30 mouse cellular contexts compared by ENCODE assay signal in the genomic region with DNA sequence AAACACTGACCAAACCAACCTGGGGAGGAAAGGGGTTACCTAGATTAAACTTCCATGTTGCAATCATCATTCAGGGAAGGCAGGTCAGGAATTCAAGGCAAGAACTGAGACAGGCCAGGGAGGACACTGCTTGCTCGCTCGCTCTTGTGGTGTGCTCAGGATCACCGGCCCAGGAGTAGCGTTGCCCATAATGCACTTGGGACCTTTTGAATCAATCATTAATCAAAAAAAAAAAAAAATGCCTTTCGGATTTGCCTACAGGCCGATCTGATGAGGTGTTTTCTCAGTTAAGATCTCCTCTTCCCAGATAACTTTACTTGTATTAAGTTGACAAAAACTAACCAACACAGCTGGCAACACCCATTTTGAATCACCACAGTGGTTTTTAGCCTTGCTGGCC. TPM values are rescaled to one million over a fixed set of nuclear protein-coding genes. Genes with fewer than 3 reads are reported as not detected.
DNase-seq lines count a peak whose midpoint lies in the region; ATAC-seq and TF ChIP-seq lines count a peak whose summit lies in the region.
"Had no signal": no experiment of that assay in that cellular context is flagged by ENCODE, and none has a peak within 500 bp of the region (broad histone marks: within the 10 kb centered on the region; RNA-seq: fewer than 3 reads in every experiment).

No protein-coding gene starts in this region.

- peak overlapping the region; percentile 49; the same call in 1 of the 2 replicates for H3K27ac ChIP-seq in kidney, adult 2 months (ENCODE audit: insufficient read depth, low read depth, low read length)
- H3K27ac ChIP-seq in kidney, embryonic 16.5 days (ENCODE audit: low read length): no peak overlapping the region
- peak overlapping the region; percentile 67 for H3K27ac ChIP-seq in CH12.LX (ENCODE audit: insufficient read depth, low read depth)
- H3K27ac ChIP-seq: embryonic facial prominence, embryonic 12.5 days; embryonic facial prominence, embryonic 15.5 days; gastrocnemius, adult 2 months; heart, embryonic 10.5 days; heart, embryonic 13.5 days; hindbrain, embryonic 15.5 days had no signal

- TF ChIP-seq RAD21 in CH12.LX (IDR thresholded peaks at IDR 0.05; ENCODE audit: low read depth, low read length): no peak

- no peak overlapping the region for H3K4me3 ChIP-seq in kidney, adult 2 months (ENCODE audit: insufficient read depth, low read depth, low read length)
- no peak overlapping the region for H3K4me3 ChIP-seq in kidney, embryonic 16.5 days (ENCODE audit: low read length)
- peak overlapping the region; percentile 25 to 26 (median 26) for H3K4me3 ChIP-seq in CH12.LX (replicated peaks in 1 of 3; ENCODE audit: low read depth in 2 of 3, low read length in 2 of 3, poor library complexity in 1 of 3)
- H3K4me3 ChIP-seq: embryonic facial prominence, embryonic 12.5 days; embryonic facial prominence, embryonic 15.5 days; gastrocnemius, adult 2 months; heart, embryonic 10.5 days; heart, embryonic 13.5 days; hindbrain, embryonic 15.5 days had no signal

- H3K4me1 ChIP-seq in kidney, adult 2 months (ENCODE audit: control insufficient read depth, insufficient read depth, low read length): peaks cover 5% of the 10 kb centered on the region; the same call in 1 of the 2 replicates
- no peaks in the 10 kb centered on the region for H3K4me1 ChIP-seq in kidney, embryonic 16.5 days (ENCODE audit: insufficient read depth, low read length)
- H3K4me1 ChIP-seq in CH12.LX (ENCODE audit: control insufficient read depth in 1 of 2, insufficient read depth in 2 of 2): peaks cover 13 to 48% of the 10 kb centered on the region in 2 experiments
- H3K4me1 ChIP-seq: embryonic facial prominence, embryonic 12.5 days; embryonic facial prominence, embryonic 15.5 days; heart, embryonic 10.5 days; hindbrain, embryonic 15.5 days had no signal

- ATAC-seq in kidney, embryonic 16.5 days (ENCODE audit: low FRiP score, low TSS enrichment): no peak
- ATAC-seq: forebrain, embryonic 14.5 days; forebrain, postnatal 0 days had no signal

- no peak overlapping the region for H3K4me2 ChIP-seq in kidney, embryonic 16.5 days (replicated peaks; ENCODE audit: low read depth, low read length)
- H3K4me2 ChIP-seq in CH12.LX (ENCODE audit: insufficient read depth, low read depth, poor library complexity, severe bottlenecking): peak overlapping the region; percentile 52
- H3K4me2 ChIP-seq: embryonic facial prominence, embryonic 12.5 days; embryonic facial prominence, embryonic 15.5 days; heart, embryonic 13.5 days; hindbrain, embryonic 15.5 days had no signal

- no peak for TF ChIP-seq POLR2A in kidney, adult 2 months (IDR thresholded peaks at IDR 0.05; ENCODE audit: low read depth, low read length)
- no peak; the same call in 1 of the 2 replicates for TF ChIP-seq POLR2A in CH12.LX (IDR thresholded peaks at IDR 0.05; ENCODE audit: low read depth, low read length)

- WGBS in kidney, adult 2 months: 56% methylated on average over 6 of the region's 6 CpGs
- WGBS in kidney, embryonic 16.5 days: 80% methylated on average over 6 of the region's 6 CpGs

- in situ Hi-C loops in CH12.LX (cut with MboI; ENCODE audit: low pct_ligation_motif_present, low pct_unique_long_range_greater_than_20kb, low sequenced_read_pairs): no loop called here

- H3K79me2 ChIP-seq in CH12.LX (replicated peaks; ENCODE audit: control insufficient read depth, extremely low read depth, insufficient read depth, poor library complexity, severe bottlenecking): peaks cover 77% of the 10 kb centered on the region

- H3K36me3 ChIP-seq in kidney, adult 2 months (ENCODE audit: control insufficient read depth, insufficient read depth, low read length): no peaks in the 10 kb centered on the region
- no peaks in the 10 kb centered on the region for H3K36me3 ChIP-seq in kidney, embryonic 16.5 days (ENCODE audit: insufficient read depth, low read length)
- H3K36me3 ChIP-seq in CH12.LX (replicated peaks in 1 of 2; ENCODE audit: control insufficient read depth in 1 of 2, insufficient read depth in 1 of 2, low read length in 1 of 2): peaks cover 10 to 24% of the 10 kb centered on the region in 2 experiments
- H3K36me3 ChIP-seq: embryonic facial prominence, embryonic 12.5 days; embryonic facial prominence, embryonic 15.5 days; heart, embryonic 10.5 days; heart, embryonic 13.5 days; hindbrain, embryonic 15.5 days had no signal

- TF ChIP-seq EP300 in CH12.LX (IDR thresholded peaks at IDR 0.05; ENCODE audit: low read length): no peak

- no peak for TF ChIP-seq CTCF in kidney, adult 2 months (conservative IDR thresholded peaks at IDR 0.05; ENCODE audit: insufficient read depth, insufficient read length, low read depth, low read length)
- TF ChIP-seq CTCF in CH12.LX (conservative IDR thresholded peaks at IDR 0.05 in 1 of 2, IDR thresholded peaks at IDR 0.05 in 1 of 2; ENCODE audit: low read depth in 2 of 2, low read length in 2 of 2): no peak

- no peak overlapping the region for H3K9ac ChIP-seq in kidney, embryonic 16.5 days (replicated peaks; ENCODE audit: low read length)
- peak overlapping the region; percentile 81 for H3K9ac ChIP-seq in CH12.LX (ENCODE audit: insufficient read depth, low read depth)
- H3K9ac ChIP-seq: embryonic facial prominence, embryonic 12.5 days; embryonic facial prominence, embryonic 15.5 days; forebrain, postnatal 0 days; heart, embryonic 13.5 days; hindbrain, embryonic 15.5 days had no signal

- no peaks in the 10 kb centered on the region for H3K9me3 ChIP-seq in kidney, embryonic 16.5 days (ENCODE audit: low read length)
- no peaks in the 10 kb centered on the region for H3K9me3 ChIP-seq in CH12.LX (replicated peaks; ENCODE audit: low read length)
- H3K9me3 ChIP-seq: embryonic facial prominence, embryonic 12.5 days; embryonic facial prominence, embryonic 15.5 days; heart, embryonic 10.5 days; heart, embryonic 13.5 days; hindbrain, embryonic 15.5 days had no signal

- dilution Hi-C loops in CH12.LX (cut with MboI; ENCODE audit: extremely low pct_ligation_motif_present, extremely low pct_unique_long_range_greater_than_20kb, low sequenced_read_pairs): no loop called here

- DNase-seq in heart, adult 11 months: peak; percentile 48
- no peak for DNase-seq in heart, adult 8-10 months (ENCODE audit: low spot score)
- peak; percentile 68 for DNase-seq in kidney, adult 2 months
- no peak for DNase-seq in CH12.LX (ENCODE audit: extremely low read depth)
- peak; percentile 25 to 57 for DNase-seq in kidney, postnatal 25 days
- no peak for DNase-seq in spleen, postnatal 14 days (ENCODE audit: low spot score in 2 of 2)
- DNase-seq in thymus, postnatal 0 days (ENCODE audit: low spot score): no peak
- DNase-seq: adrenal gland, adult 2 months; adrenal gland, postnatal 14 days; cerebellum, adult 11 months; cerebellum, adult 2 months; cerebellum, adult 9-11 months; cerebellum, postnatal 25 days; forebrain, postnatal 0 days; gastrocnemius, adult 2 months; gastrocnemius, postnatal 14 days; heart, adult 18-20 months; heart, postnatal 14 days; heart, postnatal 4 days had no signal

- no peaks in the 10 kb centered on the region for H3K27me3 ChIP-seq in kidney, adult 2 months (replicated peaks; ENCODE audit: control insufficient read depth, insufficient read depth, low read length)
- no peaks in the 10 kb centered on the region for H3K27me3 ChIP-seq in kidney, embryonic 16.5 days (ENCODE audit: insufficient read depth, low read length)
- no peaks in the 10 kb centered on the region for H3K27me3 ChIP-seq in CH12.LX (replicated peaks)
- H3K27me3 ChIP-seq: embryonic facial prominence, embryonic 12.5 days; embryonic facial prominence, embryonic 15.5 days; heart, embryonic 13.5 days; hindbrain, embryonic 15.5 days had no signal

RNA-seq across cellular contexts. Expression of a gene that starts 4.6 kb away (rescaled TPM):
- total RNA-seq in heart, adult 8-10 months (2022): under 1 TPM; 0.24 to 0.92 (median 0.50) TPM
- polyA plus RNA-seq in kidney, adult 2 months (2012; rRNA removed): 1.8 and 2.3 TPM in 2 replicates
- 0.80 and 0.82 TPM in 2 replicates for polyA plus RNA-seq in kidney, embryonic 16.5 days (2015; fragmentation: Nextera tagmentation; extraction: Ambion mirVana)
- total RNA-seq in CH12.LX (2012; rRNA removed): 21.9 and 26.7 TPM in 2 replicates
- total RNA-seq in CH12.LX (2014; rRNA removed): 46.9 and 49.7 TPM in 2 replicates
- polyA plus RNA-seq in CH12.LX (2012; ENCODE audit: insufficient read length, low read depth): 67.9 and 90.9 TPM in 2 replicates
- 59.5 and 64.6 TPM in 2 replicates for polyA plus RNA-seq in thymus, postnatal 0 days (2015; fragmentation: Nextera tagmentation; extraction: Ambion mirVana)
- total RNA-seq: MEL had no signal
- polyA plus RNA-seq: hindbrain, embryonic 11.5 days had no signal

RNA-seq across cellular contexts. Expression of a gene that starts 31.8 kb away (rescaled TPM):
- total RNA-seq in heart, adult 8-10 months (2022): not detected
- polyA plus RNA-seq in kidney, adult 2 months (2012; rRNA removed): 0.17 TPM in 1 of 2 replicates, not detected in the other
- 0.14 TPM in 1 of 2 replicates, not detected in the other for polyA plus RNA-seq in kidney, embryonic 16.5 days (2015; fragmentation: Nextera tagmentation; extraction: Ambion mirVana)
- total RNA-seq in CH12.LX (2012; rRNA removed): 12.2 and 19.3 TPM in 2 replicates
- 22.4 and 23.0 TPM in 2 replicates for total RNA-seq in CH12.LX (2014; rRNA removed)
- 24.8 and 24.9 TPM in 2 replicates for polyA plus RNA-seq in CH12.LX (2012; ENCODE audit: insufficient read length, low read depth)
- polyA plus RNA-seq in thymus, postnatal 0 days (2015; fragmentation: Nextera tagmentation; extraction: Ambion mirVana): 1.1 and 2.4 TPM in 2 replicates
- total RNA-seq: adrenal gland, adult 2 months; forebrain, postnatal 0 days; heart, adult 18-20 months; heart, postnatal 14 days; heart, postnatal 4 days; MEL had no signal
- polyA plus RNA-seq: adrenal gland, adult 2 months; embryonic facial prominence, embryonic 12.5 days; embryonic facial prominence, embryonic 15.5 days; forebrain, embryonic 14.5 days; forebrain, postnatal 0 days; heart, embryonic 13.5 days had no signal

RNA-seq across cellular contexts. Expression of a gene that starts 49.7 kb away (rescaled TPM):
- total RNA-seq in heart, adult 8-10 months (2022): 1 to 10 TPM; 5.6 to 8.1 (median 7.0) TPM
- 2.4 and 2.5 TPM in 2 replicates for polyA plus RNA-seq in kidney, adult 2 months (2012; rRNA removed)
- polyA plus RNA-seq in kidney, embryonic 16.5 days (2015; fragmentation: Nextera tagmentation; extraction: Ambion mirVana): 8.9 TPM in 2 replicates
- total RNA-seq in CH12.LX (2012; rRNA removed) (13.0 and 13.4 TPM in 2 replicates), CH12.LX (2014; rRNA removed) (19.6 and 23.5 TPM in 2 replicates)
- polyA plus RNA-seq in CH12.LX (2012; ENCODE audit: insufficient read length, low read depth): 13.8 and 14.5 TPM in 2 replicates
- polyA plus RNA-seq in thymus, postnatal 0 days (2015; fragmentation: Nextera tagmentation; extraction: Ambion mirVana): 18.6 and 22.2 TPM in 2 replicates

RNA-seq across cellular contexts. Expression of a gene that starts 54.8 kb away (rescaled TPM):
- total RNA-seq in heart, adult 8-10 months (2022): not detected
- 0.14 TPM in 2 replicates for polyA plus RNA-seq in kidney, adult 2 months (2012; rRNA removed)
- 0.11 TPM in 1 of 2 replicates, not detected in the other for polyA plus RNA-seq in kidney, embryonic 16.5 days (2015; fragmentation: Nextera tagmentation; extraction: Ambion mirVana)
- total RNA-seq in CH12.LX (2012; rRNA removed) (3.1 and 4.3 TPM in 2 replicates), CH12.LX (2014; rRNA removed) (0.91 and 1.6 TPM in 2 replicates)
- not detected in 2 replicates for polyA plus RNA-seq in CH12.LX (2012; ENCODE audit: insufficient read length, low read depth)
- polyA plus RNA-seq in thymus, postnatal 0 days (2015; fragmentation: Nextera tagmentation; extraction: Ambion mirVana): 0.19 and 0.29 TPM in 2 replicates
- total RNA-seq: adrenal gland, postnatal 14 days; adrenal gland, postnatal 4 days; common myeloid progenitor, adult 5-6 weeks had no signal
- polyA plus RNA-seq: adrenal gland, adult 2 months; heart, embryonic 10.5 days had no signal

RNA-seq across cellular contexts. Expression of a gene that starts 54.9 kb away (rescaled TPM):
- total RNA-seq in heart, adult 8-10 months (2022): 10 to 100 TPM; 14.0 to 16.6 (median 15.9) TPM
- 13.8 and 15.7 TPM in 2 replicates for polyA plus RNA-seq in kidney, adult 2 months (2012; rRNA removed)
- 22.3 and 22.8 TPM in 2 replicates for polyA plus RNA-seq in kidney, embryonic 16.5 days (2015; fragmentation: Nextera tagmentation; extraction: Ambion mirVana)
- total RNA-seq in CH12.LX (2012; rRNA removed) (19.8 and 20.1 TPM in 2 replicates), CH12.LX (2014; rRNA removed) (31.6 and 31.9 TPM in 2 replicates)
- 22.6 and 23.1 TPM in 2 replicates for polyA plus RNA-seq in CH12.LX (2012; ENCODE audit: insufficient read length, low read depth)
- 24.8 and 26.4 TPM in 2 replicates for polyA plus RNA-seq in thymus, postnatal 0 days (2015; fragmentation: Nextera tagmentation; extraction: Ambion mirVana)

Comparison
In these comparisons a context has a peak if more than half of its experiments do, and no peak if none do; other contexts are left out.
1. DNase-seq: peak in heart, adult 11 months (single experiment), kidney, adult 2 months (single experiment) and kidney, postnatal 25 days (2 of 2); none in heart, adult 8-10 months (single experiment), CH12.LX (single experiment), spleen, postnatal 14 days (0 of 2) and thymus, postnatal 0 days (single experiment).
2. H3K4me3 ChIP-seq: peak in CH12.LX (3 of 3); none in kidney, adult 2 months (single experiment) and kidney, embryonic 16.5 days (single experiment).
3. RNA of a gene that starts 4.6 kb away (polyA plus RNA-seq): 67.9 to 90.9 TPM in CH12.LX and 59.5 to 64.6 TPM in thymus, postnatal 0 days; 1.8 to 2.3 TPM in kidney, adult 2 months and 0.80 to 0.82 TPM in kidney, embryonic 16.5 days; every median in the first group is over 10 times any median in the second.